Mouse (Mus musculus) forebrain, embryonic 16.5 days (tissue): ENCODE data around the gene Uso1. TPM values are rescaled to one million over a fixed set of nuclear protein-coding genes. Genes with fewer than 3 reads are reported as not detected.
"Not testable (repeated sequence)": the region's sequence is repeated elsewhere in the genome, so short reads cannot be mapped to it uniquely, and the experiment has no call there.

Experiments used
- ATAC-seq: fragments of 200-750 bp; cut with Nextera tagmentation; 2 replicates; pipeline ENCODE4 v1.8.0; 2017; ENCODE audit warnings: mild to moderate bottlenecking, moderate library complexity
- H3K27ac ChIP-seq: fragments of 300-500 bp; sonication (generic); 2 replicates; pipeline ENCODE4 v1.5.1; 2014; ENCODE audit warnings: low read length, control low read depth
- H3K27me3 ChIP-seq: fragments of 300-500 bp; sonication (generic); replicated peaks from 2 replicates; pipeline ENCODE4 v1.6.1; 2014; ENCODE audit warnings: low read length; ENCODE audit not compliant: control insufficient read depth, insufficient read depth
- H3K36me3 ChIP-seq: fragments of 300-500 bp; sonication (generic); 2 replicates; pipeline ENCODE4 v1.6.1; 2014; ENCODE audit not compliant: control insufficient read depth, insufficient read depth
- H3K4me1 ChIP-seq: fragments of 300-500 bp; sonication (generic); replicated peaks from 2 replicates; pipeline ENCODE4 v1.6.1; 2014; ENCODE audit warnings: low read length; ENCODE audit not compliant: control insufficient read depth, insufficient read depth
- H3K4me2 ChIP-seq: fragments of 300-500 bp; sonication (generic); 2 replicates; pipeline ENCODE4 v1.6.1; 2014; ENCODE audit warnings: mild to moderate bottlenecking, low read length, control low read depth
- H3K4me3 ChIP-seq: fragments of 300-500 bp; sonication (generic); replicated peaks from 2 replicates; pipeline ENCODE4 v1.5.1; 2014; ENCODE audit warnings: mild to moderate bottlenecking, low read length, control low read depth
- H3K9ac ChIP-seq: fragments of 300-500 bp; sonication (generic); replicated peaks from 2 replicates; pipeline ENCODE4 v1.6.1; 2014; ENCODE audit warnings: low read depth, low read length, control low read depth
- H3K9me3 ChIP-seq: fragments of 300-500 bp; sonication (generic); 2 replicates; pipeline ENCODE4 v1.6.1; 2016; ENCODE audit warnings: low read length; ENCODE audit not compliant: control insufficient read depth
- WGBS: fragments of 180-500 bp; shearing (Covaris S2); extraction: QIAGEN DNeasy Blood & Tissue Kit; methylation state at CpG from one replicate; pipeline ENCODE4 v1.1.7; 2014; 5-methylcytosine and 5-hydroxymethylcytosine counted together
- polyA plus RNA-seq: library from polyadenylated mRNA; unstranded; fragments of >200 nt; fragmentation: Nextera tagmentation; extraction: Ambion mirVana; gene quantifications from 2 replicates; pipeline ENCODE4 v1.2.1, GENCODE M21; 2015

Uso1 gene
- polyA plus RNA-seq, 1 experiment from 2014 or later: 39.2 TPM

DNA sequence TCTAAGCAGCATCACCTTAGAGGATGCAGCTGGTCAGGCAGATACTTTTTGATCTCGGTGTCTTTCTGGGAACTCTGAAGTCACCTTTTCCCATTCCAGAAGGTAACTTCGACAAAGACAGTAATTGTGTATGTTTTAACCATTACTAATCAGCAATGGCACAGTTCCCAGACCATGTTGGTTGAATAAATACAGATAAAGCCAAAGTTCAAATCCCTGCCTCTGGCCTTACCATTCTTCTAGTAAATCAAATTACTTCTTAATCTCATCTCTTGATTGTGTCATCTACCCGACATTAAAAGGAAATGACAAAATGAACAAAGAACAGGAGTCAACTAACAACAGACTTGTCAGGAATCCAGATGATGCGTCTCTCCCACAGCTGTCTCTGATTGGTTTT is 16.1 kb upstream of the Uso1 start:
- Histone ChIP-seq H3K27ac (no peak overlapping the region), H3K4me3 (no peak overlapping the region), H3K27me3 (no peaks in the 10 kb centered on the region), H3K9ac (no peak overlapping the region), H3K36me3 (no peaks in the 10 kb centered on the region), H3K4me2 (no peak overlapping the region), H3K9me3 (no peaks in the 10 kb centered on the region), H3K4me1 (no peaks in the 10 kb centered on the region)
- whole genome bisulfite sequencing: 77% methylated on average over 4 of the region's 4 CpGs
- ATAC-seq: no peak

GRCm38 (mm10) chr5:92125446-92125845 is 12.3 kb upstream of the Uso1 start:
- no peak overlapping the region for H3K4me3 ChIP-seq
- 79% methylated on average over 3 of the region's 3 CpGs for WGBS
- 0 out of 2 replicates have a peak, but pooled peaks cover 2% of the 10 kb centered on the region for H3K4me1 ChIP-seq
- no peak overlapping the region for H3K27ac ChIP-seq
- H3K9me3 ChIP-seq: no peaks in the 10 kb centered on the region
- H3K9ac ChIP-seq: no peak overlapping the region
- no peak for ATAC-seq
- H3K27me3 ChIP-seq: no peaks in the 10 kb centered on the region
- H3K36me3 ChIP-seq: no peaks in the 10 kb centered on the region
- H3K4me2 ChIP-seq: no peak overlapping the region

- 80% methylated on average over 9 of the region's 9 CpGs for WGBS
- no peak for ATAC-seq
- H3K36me3 ChIP-seq: no peaks in the 10 kb centered on the region
- 0 out of 2 replicates have a peak, but pooled peaks cover 2% of the 10 kb centered on the region for H3K4me1 ChIP-seq
- no peaks in the 10 kb centered on the region for H3K9me3 ChIP-seq
- H3K9ac ChIP-seq: no peak overlapping the region
- no peaks in the 10 kb centered on the region for H3K27me3 ChIP-seq
- H3K4me3 ChIP-seq: no peak overlapping the region
- no peak overlapping the region for H3K4me2 ChIP-seq
- no peak overlapping the region for H3K27ac ChIP-seq
Measured at GRCm38 (mm10) chr5:92127141-92127625, 10.6 kb upstream of the Uso1 start.

DNA sequence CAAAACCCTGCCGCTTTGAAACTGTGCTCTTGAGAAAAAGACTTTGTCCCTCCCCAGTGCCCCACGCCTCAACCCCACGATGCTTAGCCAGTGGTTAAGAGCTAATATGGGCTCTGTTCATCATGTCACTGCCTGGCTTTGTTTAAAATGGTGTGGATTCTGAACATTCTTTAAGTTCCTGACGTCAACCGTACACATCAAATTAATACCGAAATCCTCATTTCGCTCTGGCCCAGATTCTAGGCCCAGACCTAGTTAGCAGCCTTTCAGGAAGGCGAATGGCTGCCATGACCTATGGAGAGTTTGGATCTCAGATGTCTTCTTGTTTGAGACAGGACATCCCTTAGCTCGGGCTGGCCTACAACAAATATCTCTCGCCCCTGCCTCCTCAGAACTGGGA is 10.0 kb upstream of the Uso1 start:
- Histone ChIP-seq H3K4me2 (no peak overlapping the region), H3K27me3 (no peaks in the 10 kb centered on the region), H3K36me3 (no peaks in the 10 kb centered on the region), H3K9ac (no peak overlapping the region), H3K4me3 (no peak overlapping the region), H3K9me3 (no peaks in the 10 kb centered on the region), H3K27ac (no peak overlapping the region), H3K4me1 (0 out of 2 replicates have a peak, but pooled peaks cover 2% of the 10 kb centered on the region)
- ATAC-seq: no peak
- 89% methylated on average over 10 of the region's 10 CpGs for WGBS

GRCm38 (mm10) chr5:92128570-92128969 is 9.2 kb upstream of the Uso1 start:
- H3K4me2 ChIP-seq: no peak overlapping the region
- H3K27ac ChIP-seq: no peak overlapping the region
- H3K4me3 ChIP-seq: no peak overlapping the region
- 15% methylated on average over 8 of the region's 8 CpGs for WGBS
- peak; percentile 18; the same call in 1 of the 2 replicates for ATAC-seq
- H3K36me3 ChIP-seq: no peaks in the 10 kb centered on the region
- H3K9me3 ChIP-seq: no peaks in the 10 kb centered on the region
- no peaks in the 10 kb centered on the region for H3K27me3 ChIP-seq
- 0 out of 2 replicates have a peak, but pooled peaks cover 2% of the 10 kb centered on the region for H3K4me1 ChIP-seq
- no peak overlapping the region for H3K9ac ChIP-seq

GRCm38 (mm10) chr5:92129321-92129768 is 8.4 kb upstream of the Uso1 start:
- Histone ChIP-seq H3K27me3 (no peaks in the 10 kb centered on the region), H3K36me3 (no peaks in the 10 kb centered on the region), H3K27ac (no peak overlapping the region), H3K4me1 (0 out of 2 replicates have a peak, but pooled peaks cover 2% of the 10 kb centered on the region), H3K9ac (no peak overlapping the region), H3K4me3 (no peak overlapping the region), H3K9me3 (no peaks in the 10 kb centered on the region), H3K4me2 (no peak overlapping the region)
- WGBS: 77% methylated on average over 1 of the region's 1 CpGs
- no peak for ATAC-seq

DNA sequence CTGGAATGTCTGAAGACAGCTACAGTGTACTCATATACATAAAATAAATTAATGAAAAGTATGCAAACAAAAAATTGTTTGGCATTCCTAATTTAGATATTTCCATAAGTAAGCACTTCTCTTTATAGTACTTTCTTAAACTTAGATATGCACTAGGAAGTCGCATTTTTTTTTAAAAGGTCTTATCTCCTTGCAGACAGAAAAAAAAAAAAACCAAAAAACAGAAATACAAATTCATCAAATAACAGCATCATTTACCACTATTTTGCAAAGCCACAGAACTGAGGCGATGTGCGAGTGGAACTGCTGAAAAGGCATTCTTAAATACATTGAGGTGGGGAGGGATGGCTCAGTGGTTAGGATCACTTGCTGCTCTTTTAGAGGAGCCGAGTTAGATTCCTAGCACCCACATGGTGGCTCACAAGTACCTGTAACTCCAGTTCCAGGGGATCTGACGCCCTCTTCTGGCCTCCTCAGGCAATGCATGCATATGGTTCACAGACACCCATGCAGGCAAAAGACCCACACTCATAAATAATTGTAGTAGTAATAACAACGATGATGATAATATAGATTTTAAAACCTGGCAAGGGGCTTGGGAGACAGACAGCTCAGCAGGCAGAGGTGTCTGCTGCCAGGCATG is 7.6 kb upstream of the Uso1 start:
- H3K36me3 ChIP-seq: no peaks in the 10 kb centered on the region
- no peaks in the 10 kb centered on the region for H3K9me3 ChIP-seq
- H3K4me2 ChIP-seq: no peak overlapping the region
- H3K27ac ChIP-seq: no peak overlapping the region
- H3K4me3 ChIP-seq: no peak overlapping the region
- ATAC-seq: no peak
- no peak overlapping the region for H3K9ac ChIP-seq
- WGBS: 88% methylated on average over 6 of the region's 6 CpGs
- no peaks in the 10 kb centered on the region for H3K27me3 ChIP-seq
- 0 out of 2 replicates have a peak, but pooled peaks cover 2% of the 10 kb centered on the region for H3K4me1 ChIP-seq

DNA sequence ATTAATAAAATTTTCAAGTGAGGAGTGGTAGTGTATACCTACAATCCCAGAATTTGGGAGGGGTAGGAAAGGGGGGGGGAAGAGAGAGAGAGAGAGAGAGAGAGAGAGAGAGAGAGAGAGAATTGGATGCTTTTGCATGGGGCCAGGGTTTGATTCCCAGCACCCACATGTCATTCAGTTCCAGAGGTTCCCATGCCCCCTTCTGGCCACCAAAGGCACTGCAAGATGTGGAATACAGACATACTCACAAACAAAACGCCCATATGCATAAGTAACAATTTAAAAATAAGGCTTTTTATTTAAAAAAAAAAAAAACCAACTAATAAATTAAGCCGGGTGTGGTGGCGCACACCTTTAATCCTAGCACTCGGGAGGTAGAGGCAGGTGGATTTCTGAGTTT is 5.6 kb upstream of the Uso1 start:
- H3K9ac ChIP-seq: no peak overlapping the region
- ATAC-seq: no peak
- 96% methylated on average over 4 of the region's 4 CpGs for WGBS
- H3K27me3 ChIP-seq: no peaks in the 10 kb centered on the region
- H3K9me3 ChIP-seq: no peaks in the 10 kb centered on the region
- no peak overlapping the region for H3K4me2 ChIP-seq
- H3K36me3 ChIP-seq: no peaks in the 10 kb centered on the region
- H3K4me3 ChIP-seq: no peak overlapping the region
- peaks cover 13% of the 10 kb centered on the region for H3K4me1 ChIP-seq
- H3K27ac ChIP-seq: no peak overlapping the region

- peaks cover 13% of the 10 kb centered on the region for H3K4me1 ChIP-seq
- not testable (repeated sequence) for H3K9ac ChIP-seq, H3K9me3 ChIP-seq, H3K27ac ChIP-seq, H3K4me3 ChIP-seq, H3K27me3 ChIP-seq, H3K36me3 ChIP-seq, ATAC-seq, H3K4me2 ChIP-seq
- WGBS: 76% methylated on average over 4 of the region's 4 CpGs
Measured at GRCm38 (mm10) chr5:92133006-92133405, 4.7 kb upstream of the Uso1 start.
